Mouse (Mus musculus) lung, postnatal 0 days (tissue): Measurements from ENCODE around the gene Tbc1d5.

ENCODE experiments used
- CTCF ChIP-seq: IDR thresholded peaks from 2 replicates; pipeline ENCODE4 v1.5.1; 2016; ENCODE audit warnings: antibody characterized with exemption, mild to moderate bottlenecking
- EP300 ChIP-seq: IDR thresholded peaks from 2 replicates; pipeline ENCODE4 v1.6.1; 2016; ENCODE audit warnings: antibody characterized with exemption, mild to moderate bottlenecking, control low read depth

GRCm38 (mm10) chr17:50987935-50988334, 191.2 kb downstream of the Tbc1d5 start:
- TF ChIP-seq CTCF: peak; percentile 51
- TF ChIP-seq EP300: no peak
